Mouse (Mus musculus) lung, embryonic 16.5 days (tissue): ENCODE results near the gene Ier3. TPM values are rescaled to one million over a fixed set of nuclear protein-coding genes. Genes with fewer than 3 reads are reported as not detected.
A peak's percentile ranks its signal among the peaks of the same experiment; 100 is the strongest.

Source experiments
- ATAC-seq: fragments of 200-750 bp; cut with Nextera tagmentation; 2 replicates; pipeline ENCODE4 v1.8.0; 2017; ENCODE audit warnings: low read depth, mild to moderate bottlenecking, moderate library complexity
- H3K27ac ChIP-seq: fragments of 300-500 bp; sonication (generic); 2 replicates; pipeline ENCODE4 v1.5.1; 2014; ENCODE audit warnings: mild to moderate bottlenecking, control low read depth, low read length
- H3K27me3 ChIP-seq: fragments of 300-500 bp; sonication (generic); 2 replicates; pipeline ENCODE4 v1.6.1; 2014; ENCODE audit warnings: low read depth, low read length, mixed read lengths; ENCODE audit not compliant: control insufficient read depth, insufficient read depth
- H3K36me3 ChIP-seq: fragments of 300-500 bp; sonication (generic); 2 replicates; pipeline ENCODE4 v1.6.1; 2014; ENCODE audit warnings: low read length; ENCODE audit not compliant: control insufficient read depth, insufficient read depth
- H3K4me1 ChIP-seq: fragments of 300-500 bp; sonication (generic); replicated peaks from 2 replicates; pipeline ENCODE4 v1.6.1; 2014; ENCODE audit warnings: low read length, mixed read lengths; ENCODE audit not compliant: control insufficient read depth, insufficient read depth
- H3K4me2 ChIP-seq: fragments of 300-500 bp; sonication (generic); 2 replicates; pipeline ENCODE4 v1.6.1; 2014; ENCODE audit warnings: low read depth, low read length, control low read depth
- H3K4me3 ChIP-seq: fragments of 300-500 bp; sonication (generic); 2 replicates; pipeline ENCODE4 v1.5.1; 2014; ENCODE audit warnings: mild to moderate bottlenecking, low read length, control low read depth
- H3K9ac ChIP-seq: fragments of 300-500 bp; sonication (generic); 2 replicates; pipeline ENCODE4 v1.6.1; 2014; ENCODE audit warnings: low read length, control low read depth
- H3K9me3 ChIP-seq: fragments of 300-500 bp; sonication (generic); 2 replicates; pipeline ENCODE4 v1.6.1; 2016; ENCODE audit warnings: low read length; ENCODE audit not compliant: control insufficient read depth
- WGBS: fragments of 180-500 bp; shearing (Covaris S2); extraction: QIAGEN DNeasy Blood & Tissue Kit; methylation state at CpG from one replicate; pipeline ENCODE4 v1.1.7; 2014; 5-methylcytosine and 5-hydroxymethylcytosine counted together
- polyA plus RNA-seq: library from polyadenylated mRNA; unstranded; fragments of >200 nt; fragmentation: Nextera tagmentation; extraction: Ambion mirVana; gene quantifications from 2 replicates; pipeline ENCODE4 v1.2.1, GENCODE M21; 2015

Gene Ier3
- polyA plus RNA-seq, 1 experiment from 2014 or later = 21.9 TPM

DNA sequence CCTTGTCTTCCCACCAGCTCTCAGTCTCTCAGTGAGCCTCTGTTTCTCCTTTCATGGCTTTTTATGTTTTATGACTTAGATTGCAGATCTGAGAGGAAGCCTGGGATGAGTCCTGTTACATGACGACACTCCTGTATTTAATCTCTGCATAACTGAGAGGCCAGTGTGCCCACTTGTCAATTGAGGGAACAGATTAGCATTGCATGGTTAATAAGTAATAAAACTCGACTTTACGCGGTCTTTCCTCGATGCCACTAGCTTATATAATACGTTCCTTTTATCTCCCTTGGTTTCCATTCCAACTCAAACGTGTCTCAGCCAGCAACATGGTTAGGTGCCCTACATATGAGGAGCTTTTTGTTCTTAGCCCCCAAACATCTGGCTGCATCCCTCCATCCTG, 5.6 kb upstream of the Ier3 start:
- Histone ChIP-seq H3K36me3 (no peaks in the 10 kb centered on the region), H3K9ac (no peak overlapping the region), H3K27ac (0 out of 2 replicates have a peak overlapping the region, but pooled peaks have one; percentile 4), H3K4me2 (no peak overlapping the region), H3K4me1 (peaks cover 53% of the 10 kb centered on the region), H3K4me3 (no peak overlapping the region), H3K9me3 (no peaks in the 10 kb centered on the region), H3K27me3 (no peaks in the 10 kb centered on the region)
- ATAC-seq = no peak
- WGBS = 52% methylated on average over 7 of the region's 7 CpGs

- Histone ChIP-seq H3K4me3 (no peak overlapping the region), H3K4me2 (no peak overlapping the region), H3K4me1 (peaks cover 54% of the 10 kb centered on the region), H3K27me3 (no peaks in the 10 kb centered on the region), H3K9me3 (no peaks in the 10 kb centered on the region), H3K27ac (0 out of 2 replicates have a peak overlapping the region, but pooled peaks have one; percentile 45), H3K9ac (no peak overlapping the region; the same call in 1 of the 2 replicates), H3K36me3 (no peaks in the 10 kb centered on the region)
- 32% methylated on average over 8 of the region's 14 CpGs for WGBS
- no peak for ATAC-seq
Observed at GRCm38 (mm10) chr17:35816686-35817085, 4.8 kb upstream of the Ier3 start.

- Histone ChIP-seq H3K4me3 (no peak overlapping the region), H3K27me3 (no peaks in the 10 kb centered on the region), H3K9ac (peak overlapping the region; percentile 18; the same call in 1 of the 2 replicates), H3K9me3 (no peaks in the 10 kb centered on the region), H3K27ac (peak overlapping the region; percentile 45; the same call in 1 of the 2 replicates), H3K4me2 (no peak overlapping the region), H3K36me3 (no peaks in the 10 kb centered on the region), H3K4me1 (peaks cover 54% of the 10 kb centered on the region)
- WGBS = 39% methylated on average over 10 of the region's 10 CpGs
- ATAC-seq = no peak
Observed at GRCm38 (mm10) chr17:35817226-35817625, 4.3 kb upstream of the Ier3 start.

GRCm38 (mm10) chr17:35820111-35820510, 1.4 kb upstream of the Ier3 start:
- H3K4me1 ChIP-seq = peaks cover 35% of the 10 kb centered on the region
- H3K9ac ChIP-seq = no peak overlapping the region
- WGBS = 71% methylated on average over 5 of the region's 5 CpGs

GRCm38 (mm10) chr17:35822564-35822963, 1.1 kb downstream of the Ier3 start:
- H3K4me2 ChIP-seq = peak overlapping the region; percentile 98
- H3K9me3 ChIP-seq = no peaks in the 10 kb centered on the region
- peak overlapping the region; percentile 90 for H3K27ac ChIP-seq
- H3K36me3 ChIP-seq = peaks cover 9% of the 10 kb centered on the region; the same call in 1 of the 2 replicates
- 3% methylated on average over 11 of the region's 11 CpGs for WGBS
- H3K4me3 ChIP-seq = peak overlapping the region; percentile 59
- ATAC-seq = no peak
- peak overlapping the region; percentile 88 for H3K9ac ChIP-seq
- peaks cover 18% of the 10 kb centered on the region for H3K4me1 ChIP-seq
- H3K27me3 ChIP-seq = no peaks in the 10 kb centered on the region

More at GRCm38 (mm10) chr17:35820111-35820510, 1.4 kb upstream of the Ier3 start:
- H3K9me3 ChIP-seq = no peaks in the 10 kb centered on the region
- H3K27me3 ChIP-seq = no peaks in the 10 kb centered on the region
- H3K4me2 ChIP-seq = no peak overlapping the region
- ATAC-seq = no peak
- H3K4me3 ChIP-seq = no peak overlapping the region
- no peaks in the 10 kb centered on the region for H3K36me3 ChIP-seq
- H3K27ac ChIP-seq = no peak overlapping the region

DNA sequence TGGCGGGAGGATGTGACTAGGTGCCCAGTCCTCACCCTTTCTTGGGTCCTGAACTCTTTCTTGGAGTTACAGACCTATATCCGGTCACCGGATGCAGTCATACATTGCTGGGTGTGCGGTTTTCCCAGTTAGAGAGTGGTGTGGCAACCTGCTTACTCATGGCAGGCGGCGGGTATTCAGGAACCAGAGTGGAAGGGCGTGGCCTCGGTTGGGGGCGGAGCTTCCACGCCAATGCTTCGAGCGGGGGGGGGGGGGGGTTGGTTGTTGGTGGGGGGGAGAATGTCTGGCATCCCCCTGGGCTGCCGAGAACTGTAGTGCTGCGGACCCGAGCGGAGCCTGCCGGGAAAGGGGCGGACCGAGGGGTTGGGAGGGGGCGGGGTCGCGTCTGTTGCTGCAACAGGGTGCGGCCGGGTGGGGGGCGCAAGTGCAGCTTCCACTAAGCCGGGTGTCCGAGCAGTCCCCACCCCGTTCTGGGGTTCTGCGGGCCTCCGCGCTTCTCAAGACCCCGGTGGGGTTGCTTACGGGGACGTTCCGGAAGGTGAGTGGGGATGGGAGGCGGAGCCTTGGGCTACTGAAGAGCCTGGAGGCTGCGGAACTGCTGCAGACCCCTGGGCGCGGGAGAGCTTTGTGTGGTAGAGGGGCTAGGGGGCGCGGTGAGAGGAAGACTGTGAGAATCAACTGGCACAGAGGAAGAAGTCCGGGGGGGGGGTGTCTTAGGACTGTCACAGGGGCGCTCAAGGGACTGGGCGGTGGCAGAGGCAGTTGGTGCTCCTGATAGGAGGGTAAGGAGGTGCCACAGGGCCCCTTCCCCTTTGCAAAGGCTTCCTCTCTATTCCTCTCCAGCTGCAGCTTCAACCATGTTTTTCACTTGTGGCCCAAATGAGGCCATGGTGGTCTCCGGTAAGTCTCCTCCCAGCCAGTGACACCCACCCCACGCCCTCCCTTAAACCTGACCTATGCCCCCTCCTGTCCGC, 1.8 kb downstream of the Ier3 start, which contains the start of gene Flot1:
TSS of gene Flot1 (plus strand) at position 267 of the 974 bp plus-strand sequence.
- Histone ChIP-seq H3K27ac (peak within 1 kb of the TSS; percentile 90), H3K4me3 (peak within 1 kb of the TSS; percentile 59), H3K27me3 (no peaks in the 10 kb centered on the region), H3K9me3 (no peaks in the 10 kb centered on the region), H3K4me1 (peaks cover 15% of the 10 kb centered on the region), H3K4me2 (peak within 1 kb of the TSS; percentile 98), H3K9ac (peak within 1 kb of the TSS; percentile 88), H3K36me3 (peaks cover 15% of the 10 kb centered on the region; the same call in 1 of the 2 replicates)
- ATAC-seq = peak; percentile 90
- WGBS = under 1% methylated on average over 33 of the region's 47 CpGs

DNA sequence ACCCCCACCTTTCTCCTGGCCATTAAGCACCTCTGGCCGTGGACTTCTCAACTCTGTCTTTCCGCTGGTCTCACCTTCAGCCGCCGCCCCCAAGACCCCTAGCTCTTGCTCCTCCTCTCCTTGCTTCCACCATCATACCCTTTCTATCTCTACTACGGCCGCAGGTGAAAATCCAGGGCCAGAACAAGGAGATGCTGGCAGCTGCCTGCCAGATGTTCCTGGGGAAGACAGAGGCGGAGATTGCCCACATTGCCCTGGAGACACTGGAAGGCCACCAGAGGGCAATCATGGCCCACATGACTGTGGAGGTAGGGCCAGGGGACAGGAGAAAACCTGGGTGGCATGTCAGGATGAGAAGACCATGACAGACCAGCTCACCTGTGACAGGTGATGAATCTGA, 2.9 kb downstream of the Ier3 start:
- ATAC-seq = no peak

GRCm38 (mm10) chr17:35825109-35825850, 3.8 kb downstream of the Ier3 start:
- Histone ChIP-seq H3K27me3 (no peaks in the 10 kb centered on the region), H3K4me3 (no peak overlapping the region), H3K27ac (no peak overlapping the region), H3K9ac (no peak overlapping the region), H3K36me3 (peaks cover 15% of the 10 kb centered on the region; the same call in 1 of the 2 replicates), H3K4me2 (no peak overlapping the region), H3K4me1 (peaks cover 23% of the 10 kb centered on the region), H3K9me3 (no peaks in the 10 kb centered on the region)
- 92% methylated on average over 13 of the region's 13 CpGs for WGBS
- ATAC-seq = no peak

More for the DNA sequence above, 2.9 kb downstream of the Ier3 start:
- no peaks in the 10 kb centered on the region for H3K27me3 ChIP-seq
- no peak overlapping the region for H3K4me3 ChIP-seq
- peak overlapping the region; percentile 98; the same call in 1 of the 2 replicates for H3K4me2 ChIP-seq
- no peak overlapping the region for H3K9ac ChIP-seq
- peaks cover 15% of the 10 kb centered on the region for H3K4me1 ChIP-seq
- no peaks in the 10 kb centered on the region for H3K9me3 ChIP-seq
- H3K36me3 ChIP-seq = peaks cover 15% of the 10 kb centered on the region; the same call in 1 of the 2 replicates
- WGBS = 66% methylated on average over 7 of the region's 7 CpGs
- no peak overlapping the region for H3K27ac ChIP-seq
